Mouse (Mus musculus) small intestine, adult 2 months (tissue): ENCODE data around the gene Idi2. TPM values are rescaled to one million over a fixed set of nuclear protein-coding genes. Genes with fewer than 3 reads are reported as not detected.
"Not testable (repeated sequence)": the region's sequence is repeated elsewhere in the genome, so short reads cannot be mapped to it uniquely, and the experiment has no call there.

ENCODE experiments used
- H3K27ac ChIP-seq: fragments of 200-500 bp; 2 replicates; pipeline ENCODE4 v1.5.1; 2012; ENCODE audit warnings: low read depth, low read length, control low read depth, inconsistent platforms; ENCODE audit not compliant: insufficient read depth
- H3K27me3 ChIP-seq: fragments of 200-500 bp; 2 replicates; pipeline ENCODE4 v1.6.1; 2012; ENCODE audit warnings: mild to moderate bottlenecking, moderate library complexity, low read length, inconsistent platforms; ENCODE audit not compliant: control insufficient read depth, insufficient read depth
- H3K36me3 ChIP-seq: fragments of 200-500 bp; 2 replicates; pipeline ENCODE4 v1.6.1; 2012; ENCODE audit warnings: mild to moderate bottlenecking, low read length, control low read depth, inconsistent platforms; ENCODE audit not compliant: control insufficient read depth, insufficient read depth
- H3K4me1 ChIP-seq: fragments of 200-500 bp; 2 replicates; pipeline ENCODE4 v1.6.1; 2012; ENCODE audit warnings: low read length, inconsistent platforms, mixed read lengths; ENCODE audit not compliant: control insufficient read depth, insufficient read depth, insufficient read length
- H3K4me3 ChIP-seq: fragments of 200-500 bp; 2 replicates; pipeline ENCODE4 v1.5.1; 2012; ENCODE audit warnings: low read depth, mild to moderate bottlenecking, control low read depth, inconsistent platforms, low read length, moderate library complexity
- CTCF ChIP-seq: fragments of 200-500 bp; IDR thresholded peaks from 2 replicates; pipeline ENCODE4 v1.5.1; 2012; ENCODE audit warnings: low read depth, mild to moderate bottlenecking, control low read depth, inconsistent platforms, low read length, moderate library complexity, mixed read lengths; ENCODE audit not compliant: insufficient replicate concordance, insufficient read length; ENCODE audit errors: extremely low read depth
- POLR2A ChIP-seq: fragments of 200-500 bp; IDR thresholded peaks from 2 replicates; pipeline ENCODE4 v1.6.1; 2012; ENCODE audit warnings: low read depth, mild to moderate bottlenecking, control low read depth, inconsistent platforms, low read length, moderate library complexity
- WGBS: fragments of 180-500 bp; shearing (Covaris S2); methylation state at CpG from one replicate; pipeline ENCODE4 v1.1.7; 2018; 5-methylcytosine and 5-hydroxymethylcytosine counted together
- polyA plus RNA-seq: library from polyadenylated mRNA; depleted of rRNA; stranded (reverse); fragments of >200 nt; gene quantifications from 2 replicates; pipeline ENCODE4 v1.2.3, GENCODE M21; 2012; rRNA removed

The Idi2 gene
- polyA plus RNA-seq, 1 experiment: not detected

GRCm38 (mm10) chr13:8995159-8995989 is 42.7 kb downstream of the Idi2 start:
- H3K27ac ChIP-seq: peak overlapping the region; percentile 4
- no peaks in the 10 kb centered on the region for H3K27me3 ChIP-seq
- 1% methylated on average over 33 of the region's 33 CpGs for WGBS
- peak overlapping the region; percentile 84 for H3K4me3 ChIP-seq
- TF ChIP-seq CTCF (no peak), POLR2A (no peak)
- H3K4me1 ChIP-seq: 0 out of 2 replicates have a peak, but pooled peaks cover 3% of the 10 kb centered on the region
- H3K36me3 ChIP-seq: peaks cover 7% of the 10 kb centered on the region

GRCm38 (mm10) chr13:8995990-8996786 is 43.5 kb downstream of the Idi2 start, which contains the start of gene Gtpbp4:
TSS of gene Gtpbp4 (minus strand) at chr13:8996083.
- H3K36me3 ChIP-seq: peaks cover 4% of the 10 kb centered on the region; the same call in 1 of the 2 replicates
- no peaks in the 10 kb centered on the region for H3K27me3 ChIP-seq
- H3K27ac ChIP-seq: peak within 1 kb of the TSS; percentile 81
- WGBS: 1% methylated on average over 51 of the region's 51 CpGs
- TF ChIP-seq POLR2A (peak; percentile 79), CTCF (peak; percentile 57; the same call in 1 of the 2 replicates)
- peak within 1 kb of the TSS; percentile 84 for H3K4me3 ChIP-seq
- 0 out of 2 replicates have a peak, but pooled peaks cover 3% of the 10 kb centered on the region for H3K4me1 ChIP-seq

- not testable (repeated sequence) for H3K4me1 ChIP-seq, H3K27me3 ChIP-seq, H3K4me3 ChIP-seq, H3K36me3 ChIP-seq, H3K27ac ChIP-seq
- WGBS: 75% methylated on average over 5 of the region's 5 CpGs
These were observed 44.6 kb downstream of the Idi2 start for GRCm38 (mm10) chr13:8997221-8997620.

GRCm38 (mm10) chr13:8999464-8999863 is 46.8 kb downstream of the Idi2 start:
- Histone ChIP-seq H3K36me3 (no peaks in the 10 kb centered on the region), H3K4me3 (no peak overlapping the region), H3K27ac (no peak overlapping the region), H3K27me3 (no peaks in the 10 kb centered on the region), H3K4me1 (0 out of 2 replicates have a peak, but pooled peaks cover 3% of the 10 kb centered on the region)
- 57% methylated on average over 8 of the region's 8 CpGs for WGBS
- no peak for TF ChIP-seq CTCF
- no peak for TF ChIP-seq POLR2A

- no peaks in the 10 kb centered on the region for H3K27me3 ChIP-seq
- 78% methylated on average over 2 of the region's 2 CpGs for WGBS
- no peak overlapping the region for H3K27ac ChIP-seq
- no peaks in the 10 kb centered on the region for H3K4me1 ChIP-seq
- H3K36me3 ChIP-seq: no peaks in the 10 kb centered on the region
- H3K4me3 ChIP-seq: no peak overlapping the region
- TF ChIP-seq CTCF (no peak), POLR2A (no peak)
These were observed 50.6 kb downstream of the Idi2 start for GRCm38 (mm10) chr13:9003306-9003705.

Other genes with a start within 250 kb of the Idi2 start
- 4.5 and 10.7 TPM in 2 replicates for gene Wdr37, start 81.0 kb upstream of the Idi2 start, polyA plus RNA-seq
- gene Idi1, start 67.4 kb upstream of the Idi2 start, polyA plus RNA-seq: 4.2 and 7.9 TPM in 2 replicates
- gene Gm9745, start 4.6 kb upstream of the Idi2 start, polyA plus RNA-seq: not detected in 2 replicates
- gene Gtpbp4, start 43.2 kb downstream of the Idi2 start, polyA plus RNA-seq: 0.71 and 1.2 TPM in 2 replicates
- gene Larp4b, start 141.0 kb downstream of the Idi2 start, polyA plus RNA-seq: 8.5 and 18.1 TPM in 2 replicates